Mouse (Mus musculus) myocyte (in vitro differentiated cells): ENCODE measurements around the gene Slc16a10.

Source experiments
- MAX ChIP-seq: IDR thresholded peaks from one replicate; pipeline ENCODE4 v1.6.1; 2011; ENCODE audit warnings: low read depth, mild to moderate bottlenecking, control low read depth
- POLR2A ChIP-seq: IDR thresholded peaks from one replicate; pipeline ENCODE4 v1.6.1; 2011; ENCODE audit warnings: low read depth, mild to moderate bottlenecking, control low read depth, moderate library complexity; ENCODE audit not compliant: insufficient read length

- no peak for TF ChIP-seq MAX
- no peak for TF ChIP-seq POLR2A
Observed at GRCm38 (mm10) chr10:40177323-40177962, 35.4 kb upstream of the Slc16a10 start.
